Mouse (Mus musculus) kidney, adult 18-20 months (tissue): Measurements from ENCODE around the gene Gadd45gip1.
A peak's percentile ranks its signal among the peaks of the same experiment; 100 is the strongest.
"Not testable (repeated sequence)": the region's sequence is repeated elsewhere in the genome, so short reads cannot be mapped to it uniquely, and the experiment has no call there.

Experiments
- DNase-seq: peaks from one replicate; pipeline ENCODE4 v3.0.0; 2021

Gene Gadd45gip1

GRCm38 (mm10) chr8:84797971-84798370 lies 33.4 kb upstream of the Gadd45gip1 start:
- DNase-seq: no peak

- DNase-seq: no peak
These were observed 32.7 kb upstream of the Gadd45gip1 start for GRCm38 (mm10) chr8:84798446-84799135.

DNA sequence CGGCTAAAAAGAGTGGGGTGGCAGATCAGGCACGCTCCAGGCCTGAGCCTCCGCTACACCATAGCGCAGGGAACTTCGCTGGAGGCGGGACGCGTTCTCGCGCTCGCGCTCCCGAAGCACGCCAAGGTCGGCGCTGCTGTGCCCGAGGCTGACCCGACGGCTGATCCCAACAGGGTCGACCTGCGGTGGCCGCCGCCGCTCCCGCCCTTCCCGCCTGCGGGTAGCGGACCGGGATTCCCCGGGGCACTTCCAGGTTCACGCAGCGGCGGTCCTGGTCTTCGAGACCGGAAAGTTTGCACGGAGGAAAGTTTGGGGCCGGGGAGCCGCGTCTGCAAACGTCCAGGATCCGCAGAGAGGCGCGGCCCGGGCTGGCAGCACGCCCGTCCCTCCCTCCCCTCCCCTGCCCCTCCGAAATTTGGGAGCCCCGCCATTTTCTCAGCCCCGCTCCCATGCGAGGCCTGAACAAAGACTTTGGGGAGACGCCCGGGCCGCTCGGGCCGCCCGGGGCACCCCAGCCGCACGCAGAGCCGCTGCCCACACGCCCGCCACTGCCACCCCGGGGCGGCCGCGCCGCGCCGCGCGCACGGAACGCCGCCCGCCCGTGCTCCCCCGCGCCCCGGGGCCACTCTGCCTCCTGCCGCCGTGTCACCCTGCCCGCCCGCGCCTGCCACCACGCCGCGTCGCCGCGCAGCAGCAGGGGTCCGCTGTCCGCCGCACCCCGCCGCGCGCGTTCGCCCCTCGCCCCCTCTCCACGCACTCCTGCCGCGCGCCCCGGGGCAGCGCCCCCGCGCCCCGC lies 32.0 kb upstream of the Gadd45gip1 start:
- DNase-seq: peak; percentile 71

DNA sequence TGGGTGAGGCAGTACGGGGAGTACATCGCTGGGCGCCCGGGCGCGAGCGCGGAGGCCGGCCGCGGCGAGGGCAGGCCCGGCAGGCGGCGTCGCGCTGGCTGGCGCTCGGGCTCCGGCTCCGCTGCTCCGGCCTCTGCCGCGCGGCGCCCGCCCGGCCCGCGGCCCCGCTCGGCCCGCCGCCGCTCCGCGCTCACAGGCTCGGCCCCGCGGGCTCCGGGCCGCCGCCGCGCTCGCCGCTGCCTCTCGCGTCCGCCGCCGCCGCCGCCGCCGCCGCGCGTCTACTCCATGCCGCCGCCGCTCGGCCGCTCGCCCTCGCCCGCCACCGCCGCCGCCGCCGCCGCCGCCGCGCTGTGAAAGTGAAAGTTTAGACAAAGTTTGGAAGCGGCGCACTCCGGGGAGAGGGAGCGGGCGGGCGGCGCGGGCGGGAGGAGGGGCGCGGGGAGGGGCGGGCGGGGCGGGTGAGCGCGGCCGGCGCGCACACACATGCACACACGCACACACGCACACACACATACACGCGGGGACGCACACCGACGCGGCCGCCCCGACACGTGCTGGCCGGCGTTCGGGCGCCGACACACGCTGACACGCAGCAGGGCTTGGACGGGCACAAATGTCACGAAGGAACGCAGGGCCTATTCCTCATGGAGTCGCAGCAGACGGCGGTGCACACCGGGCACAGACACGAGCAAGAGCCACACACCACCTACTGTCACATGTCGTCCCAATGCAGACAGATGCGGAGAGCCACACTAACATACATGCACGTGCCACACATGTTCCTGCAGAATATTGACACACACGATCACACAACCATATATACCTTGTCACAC lies 31.1 kb upstream of the Gadd45gip1 start, which contains the start of gene Nfix:
TSS of gene Nfix (minus strand) at position 346 of the 833 bp plus-strand sequence.
- peak; percentile 78 for DNase-seq

GRCm38 (mm10) chr8:84806031-84806430 lies 25.3 kb upstream of the Gadd45gip1 start:
- DNase-seq: no peak

GRCm38 (mm10) chr8:84809109-84809940 lies 22.0 kb upstream of the Gadd45gip1 start:
- DNase-seq: no peak

DNA sequence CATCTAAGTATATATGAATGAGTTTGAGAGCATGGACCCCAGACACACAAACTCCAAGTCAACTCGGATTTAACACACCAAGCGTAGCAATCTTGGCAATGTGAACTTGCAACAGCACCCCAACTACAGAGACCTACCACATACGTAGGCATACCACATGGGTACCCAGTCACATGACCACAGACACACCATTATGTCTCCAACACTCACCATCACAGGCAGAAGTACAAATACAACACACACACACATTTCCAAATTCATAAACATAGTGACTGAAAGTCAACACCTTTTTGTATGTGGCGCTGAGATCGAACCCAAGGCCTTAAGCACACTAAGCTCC lies 21.4 kb upstream of the Gadd45gip1 start:
- DNase-seq: no peak

GRCm38 (mm10) chr8:84810896-84811295 lies 20.4 kb upstream of the Gadd45gip1 start:
- peak; percentile 94 for DNase-seq

DNA sequence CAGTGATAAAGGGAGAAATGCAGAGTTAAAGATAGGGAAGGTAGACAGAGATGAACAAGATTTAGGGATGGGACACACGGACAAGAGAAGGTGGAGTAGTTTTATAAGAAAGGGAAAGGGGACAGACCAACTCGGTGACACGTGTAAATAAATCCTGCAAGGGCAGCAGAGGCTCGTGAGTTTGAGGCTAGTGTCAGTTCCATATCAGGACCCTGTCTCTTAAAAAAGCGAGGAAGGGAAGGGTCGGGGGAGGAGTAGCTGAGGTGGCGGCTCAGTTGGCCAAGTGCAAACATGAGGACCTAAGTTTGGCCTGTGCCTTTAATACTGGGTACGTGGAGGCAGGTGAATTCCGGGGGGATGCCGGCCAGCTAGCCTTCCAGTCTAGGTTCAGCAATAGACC lies 20.0 kb upstream of the Gadd45gip1 start:
- DNase-seq: no peak

GRCm38 (mm10) chr8:84813059-84813458 lies 18.3 kb upstream of the Gadd45gip1 start:
- peak; percentile 85 for DNase-seq

- no peak for DNase-seq
These were observed 17.5 kb upstream of the Gadd45gip1 start for GRCm38 (mm10) chr8:84813830-84814229.

GRCm38 (mm10) chr8:84814240-84814554 lies 17.1 kb upstream of the Gadd45gip1 start:
- no peak for DNase-seq

DNA sequence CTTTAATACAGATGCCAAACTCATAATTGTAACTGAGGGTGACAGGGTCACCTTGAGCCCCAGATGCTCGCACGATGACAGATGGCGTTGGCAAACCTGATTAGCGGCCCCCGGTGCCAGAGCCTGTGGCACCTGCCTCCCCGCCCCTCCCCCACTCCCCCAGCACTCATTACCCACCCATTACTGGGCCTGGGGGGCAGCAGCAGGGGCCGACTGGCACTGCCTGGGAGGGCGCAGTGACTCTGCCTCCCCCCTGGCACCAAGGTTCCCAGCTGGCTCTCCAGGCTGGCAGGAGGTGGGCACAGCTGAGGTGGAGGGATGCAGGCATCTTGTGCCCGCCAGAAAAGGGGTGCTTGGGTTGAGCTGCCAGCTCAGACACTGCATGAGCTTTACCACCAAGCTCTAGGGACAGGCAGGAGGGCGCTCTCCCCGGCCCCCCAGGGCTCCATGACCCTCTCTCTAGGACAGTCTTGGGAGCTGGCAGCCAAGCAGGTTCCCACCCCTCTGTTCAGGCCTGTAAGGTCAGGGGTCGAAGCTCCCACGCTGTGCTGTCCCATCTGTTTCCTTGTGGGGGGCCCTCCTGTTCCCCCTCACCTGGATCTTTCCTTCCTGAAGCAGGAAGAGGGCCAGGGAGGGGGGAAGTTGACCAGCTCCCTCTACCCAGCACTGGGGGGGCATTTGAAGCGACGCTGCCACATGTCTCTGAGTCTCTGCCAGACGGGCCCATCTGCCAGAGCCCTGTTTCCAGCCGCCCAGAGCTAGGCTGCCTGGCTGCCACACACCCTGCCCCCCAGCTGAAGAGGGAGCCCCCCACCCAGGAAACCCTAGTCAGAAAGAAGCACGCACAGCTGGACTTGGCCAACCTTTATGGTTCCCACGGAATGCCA lies 16.5 kb upstream of the Gadd45gip1 start:
- DNase-seq: no peak

- DNase-seq: peak; percentile 96
These were observed 15.8 kb upstream of the Gadd45gip1 start for GRCm38 (mm10) chr8:84815547-84815946.

DNA sequence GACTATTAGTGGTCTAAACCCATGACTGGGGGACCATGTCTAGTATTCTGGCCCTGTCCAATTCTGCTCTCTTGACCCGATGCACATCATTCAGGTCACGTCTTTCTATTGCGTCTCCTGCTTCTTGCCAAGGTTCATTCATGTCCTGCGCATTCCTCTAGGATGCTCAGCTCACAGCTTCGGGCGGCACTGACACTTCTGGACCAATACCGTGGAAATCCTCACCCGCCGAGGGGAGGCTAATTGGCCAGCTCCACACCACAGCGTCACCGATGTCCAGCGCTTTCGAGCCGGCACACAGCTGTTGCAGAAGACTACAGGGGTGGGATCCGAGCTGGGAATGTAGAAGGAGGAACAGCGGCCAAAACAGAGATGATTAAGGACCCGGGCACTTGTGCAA lies 15.2 kb upstream of the Gadd45gip1 start:
- DNase-seq: no peak

DNA sequence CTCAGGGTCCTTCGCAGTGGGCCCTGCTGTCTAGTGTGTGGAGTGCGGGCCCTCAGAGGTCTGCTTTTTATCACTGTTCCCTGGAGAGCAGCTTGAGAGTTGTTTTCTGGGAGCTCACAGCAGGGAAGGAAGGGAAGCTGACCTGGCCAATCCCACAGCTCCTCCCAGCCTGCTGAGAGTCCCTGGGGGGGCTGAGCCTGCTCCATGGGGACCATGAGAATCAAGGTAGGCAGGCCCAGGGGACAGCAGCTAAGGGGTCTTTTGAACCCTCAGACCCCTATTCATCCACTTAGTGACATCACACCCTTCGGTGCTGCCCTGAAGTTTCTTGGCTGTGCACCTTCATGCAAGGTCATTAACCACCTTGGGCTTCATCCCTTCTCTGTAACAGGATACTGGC lies 8.6 kb upstream of the Gadd45gip1 start, which contains the start of gene Dand5:
TSS of gene Dand5 (minus strand) at position 101 of the 400 bp plus-strand sequence.
- no peak for DNase-seq

DNA sequence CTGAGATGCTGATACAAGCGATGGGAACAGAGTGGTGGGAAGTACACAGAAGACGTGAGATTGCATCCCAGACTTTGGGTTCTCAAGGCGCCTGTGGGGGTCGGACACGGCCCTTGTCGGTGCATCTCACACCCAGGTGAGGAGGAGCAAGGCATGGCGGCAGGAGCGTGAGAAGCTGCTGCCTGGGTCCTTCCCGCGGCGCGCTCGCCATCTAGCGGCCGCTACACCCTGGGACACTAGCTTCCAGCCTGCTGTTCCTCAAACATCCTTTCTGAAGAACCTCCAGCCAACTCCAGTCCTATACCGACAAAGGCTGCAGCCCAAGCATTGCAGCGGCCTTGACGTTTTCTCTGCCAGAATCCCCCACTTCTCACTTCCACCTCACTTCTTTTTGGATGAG lies 7.7 kb upstream of the Gadd45gip1 start:
- peak; percentile 63 for DNase-seq

DNA sequence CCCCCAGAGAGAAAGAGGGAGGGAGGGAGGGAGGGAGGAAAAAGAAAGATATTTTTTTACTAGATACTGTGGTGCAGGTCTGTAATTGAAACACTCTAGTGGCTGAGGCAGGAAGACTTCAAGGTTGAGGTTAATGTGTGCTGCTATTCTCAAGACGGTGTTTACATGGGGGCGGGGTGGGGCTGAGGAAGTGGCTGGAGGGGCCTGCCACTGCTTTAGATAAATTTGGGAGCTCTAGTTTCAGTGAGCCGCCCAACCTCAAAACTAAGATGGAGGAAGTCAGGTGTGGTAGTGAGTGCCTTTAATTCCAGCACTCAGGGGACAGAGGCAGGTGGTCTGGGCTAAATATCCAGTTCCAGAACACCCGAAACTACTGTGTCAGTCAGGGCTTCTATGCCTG lies 5.7 kb upstream of the Gadd45gip1 start:
- no peak for DNase-seq

DNA sequence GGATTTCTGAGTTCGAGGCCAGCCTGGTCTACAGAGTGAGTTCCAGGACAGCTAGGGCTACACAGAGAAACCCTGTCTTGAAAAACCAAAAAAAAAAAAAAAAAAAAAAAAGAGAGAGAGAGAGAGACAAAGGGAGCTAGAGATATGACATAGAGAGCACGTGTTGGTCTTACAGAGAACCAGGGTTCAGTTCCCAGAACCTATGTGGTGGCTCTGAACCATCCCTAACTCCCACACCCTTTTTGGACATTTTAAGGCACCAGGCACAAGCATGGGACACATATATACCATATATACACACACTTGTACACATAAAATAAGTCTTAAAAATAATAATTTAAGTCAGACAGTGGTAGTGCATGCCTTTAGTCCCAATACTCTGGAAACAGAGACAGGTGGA lies 4.8 kb upstream of the Gadd45gip1 start:
- not testable (repeated sequence) for DNase-seq

GRCm38 (mm10) chr8:84832034-84832717 lies 854 bp downstream of the Gadd45gip1 start:
- DNase-seq: peak; percentile 85
